Mouse (Mus musculus) neutrophil, adult 83 days (primary cell): Measurements from ENCODE around the gene Nsdhl. TPM values are rescaled to one million over a fixed set of nuclear protein-coding genes. Genes with fewer than 3 reads are reported as not detected.

Experiments
- total RNA-seq, 2 experiments: library from RNA; stranded (reverse); gene quantifications; one replicate each; pipeline ENCODE4 v1.2.4; 2023

The Nsdhl gene
- total RNA-seq: 1 to 10 TPM; 8.0 to 8.7 TPM

DNA sequence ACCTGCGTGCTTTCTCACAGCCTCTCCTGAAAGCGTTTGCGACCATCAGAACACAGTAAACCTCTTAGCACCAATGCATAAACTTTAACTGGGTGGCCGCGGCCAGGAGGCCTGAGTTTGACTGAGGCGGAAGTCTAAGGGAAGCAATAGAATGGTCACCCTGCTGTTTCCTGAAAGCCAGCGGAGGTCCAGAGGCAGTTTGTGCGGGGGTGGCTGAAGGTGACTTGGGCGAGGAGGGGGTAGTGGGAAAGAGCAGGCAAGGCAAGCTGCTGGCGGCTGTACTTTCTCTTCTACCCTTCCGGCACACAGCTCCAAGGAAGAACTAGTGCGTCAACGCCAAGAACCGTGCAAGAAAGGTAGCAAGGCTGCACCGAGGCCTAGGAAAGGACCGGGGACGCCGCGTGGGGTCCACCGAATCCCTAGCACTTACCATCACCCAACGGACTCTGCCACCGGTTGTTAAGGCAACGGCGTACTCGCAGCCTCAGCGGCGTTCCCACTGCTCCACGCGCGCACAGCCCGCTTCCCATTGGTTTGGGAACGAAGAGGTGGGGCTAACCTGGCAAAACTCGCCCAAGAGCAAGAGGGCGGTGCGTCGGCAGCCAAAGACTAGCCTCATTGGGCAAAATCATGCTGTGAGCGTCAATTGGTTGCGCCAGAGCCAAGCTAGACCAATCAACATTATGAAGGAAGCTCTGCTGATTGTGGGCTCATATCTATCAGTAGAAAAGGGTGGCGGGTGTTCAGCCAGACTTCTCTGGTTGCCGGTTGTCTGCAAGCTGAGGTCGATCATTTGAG, at the start of gene Nsdhl, which contains the start of gene Cetn2:
Nsdhl (plus strand) TSS at position 674 of the 798 bp plus-strand sequence.
Cetn2 (minus strand) TSS at position 528 of the 798 bp plus-strand sequence.

DNA sequence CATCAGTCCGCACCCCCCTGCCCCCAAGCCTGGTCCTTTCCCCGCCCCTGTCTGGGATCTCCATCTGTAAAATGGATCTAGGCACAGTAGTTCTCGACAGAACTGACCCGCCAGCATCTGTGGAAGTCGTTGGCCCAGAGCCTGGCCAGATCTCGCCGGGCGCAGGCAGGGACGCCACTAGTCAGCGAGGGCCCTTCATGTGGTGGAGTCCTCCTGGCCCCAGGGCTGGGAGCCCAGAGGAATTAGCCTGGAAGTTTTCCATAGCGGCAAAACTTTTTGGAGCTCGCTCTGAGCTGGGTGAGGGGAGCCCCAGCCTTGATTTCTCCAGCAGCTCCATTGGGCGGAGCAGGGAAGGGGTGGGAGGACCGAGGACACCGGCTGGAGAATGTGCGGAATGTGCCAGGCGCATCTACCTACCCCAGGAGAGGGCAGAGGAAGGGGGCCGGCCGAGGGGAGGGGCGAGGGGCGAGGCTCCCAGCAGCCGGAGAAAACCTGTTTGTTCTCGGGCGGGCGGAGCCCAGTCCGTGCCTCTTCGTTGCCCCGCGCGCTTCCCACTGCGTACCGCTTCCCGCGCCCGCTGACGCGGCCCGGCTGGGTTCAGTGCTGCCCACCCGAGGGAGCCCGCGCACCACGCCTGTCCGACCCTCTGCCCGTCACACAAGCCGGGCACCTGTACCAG, 68.6 kb downstream of the Nsdhl start, which contains the start of gene Zfp185:
Zfp185 (plus strand) TSS at position 499 of the 679 bp plus-strand sequence.

Other genes with a start within 250 kb of the Nsdhl start
- gene Gabrq, start 93.4 kb upstream of the Nsdhl start, total RNA-seq: not detected
- gene Cetn2, start 146 bp upstream of the Nsdhl start, total RNA-seq: 10 to 100 TPM; 20.1 to 23.2 TPM
- under 1 TPM in 1 of 2 experiments, not detected in 1; 0.11 TPM for gene Zfp185, start 68.8 kb downstream of the Nsdhl start, total RNA-seq
- under 1 TPM; 0.44 to 0.75 TPM for gene Pnma5, start 118.5 kb downstream of the Nsdhl start, total RNA-seq
- not detected for gene Pnma3, start 146.2 kb downstream of the Nsdhl start, total RNA-seq
- gene Xlr4a, start 163.9 kb downstream of the Nsdhl start, total RNA-seq: 1 to 10 TPM in 1 of 2 experiments, under 1 TPM in 1; 0.48 to 2.6 TPM
- gene Xlr3a, start 178.5 kb downstream of the Nsdhl start, total RNA-seq: not detected
- gene Gm14685, start 198.5 kb downstream of the Nsdhl start, total RNA-seq: under 1 TPM in 1 of 2 experiments, not detected in 1; 0.20 TPM
- gene Xlr5b, start 230.2 kb downstream of the Nsdhl start, total RNA-seq: not detected
- not detected for gene DXBay18, start 230.9 kb downstream of the Nsdhl start, total RNA-seq